Mouse (Mus musculus) frontal cortex, postnatal 14 days (tissue): Measurements from ENCODE around the gene Nr1h5.

Experiments used
- DNase-seq, 2 experiments: peaks; one replicate each; pipeline ENCODE4 v3.0.0; 2022; ENCODE audit warnings: low spot score in 2 of 2

Gene Nr1h5

DNA sequence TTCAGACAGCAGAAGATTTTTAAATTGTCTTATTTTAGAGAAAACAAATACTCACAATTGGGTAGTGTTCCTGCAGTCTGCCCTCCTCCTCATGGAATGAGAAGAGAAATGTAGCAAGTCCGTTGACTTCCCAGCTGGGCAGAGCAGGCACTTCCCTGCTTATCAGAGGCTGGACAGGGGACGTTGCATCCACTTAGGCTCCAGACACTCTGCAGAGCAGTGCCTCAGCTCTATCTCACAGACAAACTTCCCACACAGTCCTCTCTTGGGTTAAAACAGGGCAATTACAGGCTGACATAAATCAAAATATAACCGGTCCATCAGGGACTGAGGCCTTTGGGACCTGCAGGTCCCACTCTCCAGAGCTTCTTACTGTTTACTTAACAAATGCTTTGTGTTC, at the start of gene Nr1h5:
Gene Nr1h5, minus strand, starts transcription at position 101 of the 400 bp plus-strand sequence.
- DNase-seq, result no peak

DNA sequence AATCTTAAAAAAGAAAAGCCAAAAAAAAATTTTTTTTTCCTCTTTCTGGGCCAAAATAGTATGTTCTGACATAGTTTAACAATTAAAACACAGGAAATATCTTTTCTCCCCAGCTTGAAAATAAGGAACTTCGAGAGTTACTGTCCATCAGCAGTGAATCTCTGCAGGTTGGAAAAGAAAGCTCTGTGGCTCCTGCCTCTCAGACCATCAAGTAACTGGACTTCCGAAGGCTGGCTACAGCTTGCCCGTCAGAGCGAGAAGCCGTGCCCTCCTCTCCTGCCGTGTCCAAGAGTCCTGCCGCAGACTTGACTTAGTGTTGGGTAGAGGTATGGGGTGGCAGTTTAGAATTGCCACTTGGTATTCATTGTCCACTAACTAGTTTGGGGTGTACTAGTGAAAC, 37.7 kb upstream of the Nr1h5 start:
- no peak for DNase-seq

DNA sequence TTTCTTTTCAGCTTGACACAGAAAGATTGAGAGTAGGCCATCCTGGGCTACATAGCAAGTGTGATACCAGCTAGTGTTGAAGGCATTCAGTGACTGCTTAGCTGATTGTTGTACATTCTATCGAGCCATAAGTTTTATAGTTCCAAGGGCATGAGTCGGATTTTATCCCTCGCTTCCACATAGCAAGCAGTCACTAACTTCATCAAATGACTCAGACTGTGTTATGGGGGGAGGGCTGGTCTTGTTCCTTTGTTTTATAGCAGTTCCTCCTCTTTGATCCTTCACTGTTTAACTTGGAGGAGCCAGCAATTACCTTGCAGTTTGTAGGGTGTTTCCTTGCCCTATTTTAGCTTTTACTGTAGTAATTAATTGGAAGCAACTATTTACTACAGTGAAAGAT, 33.7 kb upstream of the Nr1h5 start:
- DNase-seq, result no peak

DNA sequence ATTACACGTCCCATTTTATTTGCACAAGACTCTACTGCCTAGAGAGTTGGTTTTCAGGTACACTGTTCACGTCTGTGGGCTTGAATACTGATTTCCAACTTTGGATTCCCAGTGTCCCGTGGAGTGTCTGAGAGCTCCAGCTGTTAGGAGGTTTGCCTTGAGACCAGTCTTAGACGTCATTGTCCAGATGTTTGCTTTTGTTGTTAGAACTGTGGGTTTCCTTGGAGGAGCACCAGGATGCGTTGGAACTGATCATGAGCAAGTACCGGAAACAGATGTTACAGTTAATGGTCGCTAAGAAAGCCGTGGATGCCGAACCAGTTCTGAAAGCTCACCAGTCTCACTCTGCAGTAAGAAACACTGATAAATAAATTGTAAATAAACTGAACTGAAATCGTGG, 33.1 kb upstream of the Nr1h5 start:
- DNase-seq, result no peak

- DNase-seq, result peak; percentile 85 to 91
These were observed 31.8 kb upstream of the Nr1h5 start, which contains the start of gene Sike1 for GRCm38 (mm10) chr3:102995605-102996321. Sike1 (plus strand) TSS chr3:102995708.

GRCm38 (mm10) chr3:102995233-102995604, 31.3 kb upstream of the Nr1h5 start:
- DNase-seq, result no peak

DNA sequence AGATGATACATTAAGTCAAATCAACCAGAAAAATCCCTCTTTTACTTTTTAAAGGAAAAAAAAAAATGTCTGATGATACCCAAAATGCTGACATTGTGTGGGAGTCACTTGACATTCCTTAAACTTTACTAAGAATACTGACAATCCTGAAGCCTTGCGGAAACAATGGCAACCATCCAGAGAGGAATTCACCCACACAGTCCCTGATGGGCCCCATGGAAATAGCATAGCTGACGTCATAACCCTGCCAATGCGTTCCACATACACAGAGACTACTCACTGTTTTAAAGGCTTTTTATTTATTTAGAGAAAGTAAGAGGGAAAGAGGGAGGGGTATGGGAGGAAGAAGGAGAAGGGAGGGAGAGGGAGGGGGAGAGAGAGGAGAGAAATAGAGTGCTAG, 29.0 kb upstream of the Nr1h5 start:
- no peak for DNase-seq

DNA sequence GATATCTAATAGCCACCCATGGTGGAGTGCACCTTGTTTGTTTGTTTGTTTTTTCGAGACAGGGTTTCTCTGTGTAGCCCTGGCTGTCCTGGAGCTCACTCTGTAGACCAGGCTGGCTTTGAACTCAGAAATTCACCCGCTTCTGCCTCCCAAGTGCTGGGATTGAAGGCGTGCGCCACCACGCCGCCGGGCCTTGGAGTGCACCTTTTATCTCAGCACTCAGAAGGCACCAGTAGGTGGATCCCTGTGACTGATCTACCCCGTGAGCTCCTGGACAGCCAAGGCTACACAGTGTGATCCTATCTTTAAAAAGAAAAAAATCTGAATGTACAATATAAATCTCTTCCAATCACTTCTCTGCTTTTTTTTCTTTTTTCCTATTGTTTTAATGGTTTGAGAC, 27.1 kb upstream of the Nr1h5 start:
- no peak for DNase-seq

- DNase-seq, result no peak
These were observed 16.4 kb upstream of the Nr1h5 start for GRCm38 (mm10) chr3:102980349-102980736.

DNA sequence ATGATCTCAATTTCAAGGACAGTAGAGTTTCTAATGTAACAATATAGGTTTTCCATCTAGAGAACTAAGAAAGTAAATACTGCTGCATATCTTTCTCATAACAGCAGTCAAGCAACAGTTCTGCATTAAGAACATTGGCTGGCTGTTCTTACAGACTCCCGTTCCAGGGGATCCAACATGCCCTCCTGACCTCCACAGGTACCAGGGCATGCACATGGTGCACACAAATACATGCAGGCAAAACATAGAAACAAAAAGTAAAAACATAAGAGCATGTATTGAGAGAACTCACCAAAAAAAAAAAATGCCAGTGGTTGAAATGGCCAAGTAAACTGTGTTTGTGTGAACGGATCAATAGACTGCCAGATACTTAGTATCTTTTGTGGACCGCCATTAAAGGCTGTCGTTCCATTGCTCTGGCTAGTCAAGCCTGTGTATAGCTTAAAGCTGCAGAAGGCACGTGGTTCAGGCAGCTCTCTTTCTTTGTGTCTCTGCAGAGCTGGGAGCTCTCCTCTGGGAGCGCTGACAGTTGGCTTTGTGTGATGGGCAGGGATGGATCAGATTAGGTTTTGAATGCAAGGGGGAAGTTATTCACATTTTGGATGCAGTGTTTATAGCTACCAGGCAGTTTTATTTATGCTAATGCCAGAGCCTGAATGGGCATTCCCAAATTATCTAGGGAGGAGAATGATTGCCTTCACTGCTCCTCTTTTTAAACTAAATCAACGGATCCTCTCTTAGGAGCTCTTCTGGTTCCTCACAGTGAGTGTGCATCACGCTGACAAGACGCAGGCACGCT, 15.8 kb upstream of the Nr1h5 start:
- DNase-seq, result no peak

GRCm38 (mm10) chr3:102976906-102977305, 13.0 kb upstream of the Nr1h5 start:
- no peak for DNase-seq

DNA sequence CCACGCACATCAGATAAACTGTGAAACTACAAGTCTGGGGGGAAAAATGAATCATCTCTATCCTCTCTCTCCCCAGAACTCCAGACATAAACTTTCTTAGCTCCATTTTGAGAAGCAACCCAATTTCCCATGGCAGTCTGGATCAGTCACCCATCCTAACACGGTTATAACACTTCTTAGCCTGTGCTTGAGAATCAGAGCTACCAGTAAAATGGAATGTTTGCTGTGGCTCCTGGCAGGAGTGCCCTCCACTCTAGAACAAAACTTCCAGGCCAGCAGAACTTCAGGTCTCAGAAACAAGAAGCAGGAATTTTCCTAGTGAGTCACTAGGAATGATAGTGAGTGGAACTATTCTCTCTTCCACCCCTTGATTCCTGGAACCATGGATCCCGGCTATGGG, 6.6 kb upstream of the Nr1h5 start:
- no peak for DNase-seq

DNA sequence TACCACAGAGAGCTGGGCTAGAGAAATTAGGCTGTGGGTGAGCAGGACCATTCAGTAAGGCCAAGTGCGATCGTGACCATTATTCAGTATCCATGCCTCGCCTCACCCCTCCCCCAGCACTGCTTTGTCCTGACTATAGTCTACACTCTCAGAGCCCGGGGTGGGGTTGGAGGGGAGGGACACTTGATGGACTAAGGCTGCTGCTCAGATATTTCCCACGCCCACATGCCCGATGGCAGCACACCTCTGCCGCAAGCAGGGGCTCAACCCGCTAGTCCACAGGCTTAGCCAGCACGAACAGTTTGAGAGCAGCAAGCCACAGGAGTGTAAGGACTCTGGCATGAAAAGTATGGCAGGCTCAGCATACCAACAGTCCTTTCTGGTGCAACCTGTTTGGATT, 6.1 kb upstream of the Nr1h5 start:
- DNase-seq, result no peak

GRCm38 (mm10) chr3:102955596-102955995, 8.3 kb downstream of the Nr1h5 start:
- DNase-seq, result no peak

- no peak for DNase-seq
These were observed 8.8 kb downstream of the Nr1h5 start for GRCm38 (mm10) chr3:102955143-102955542.

- DNase-seq, result no peak
These were observed 9.5 kb downstream of the Nr1h5 start for GRCm38 (mm10) chr3:102954476-102954875.

DNA sequence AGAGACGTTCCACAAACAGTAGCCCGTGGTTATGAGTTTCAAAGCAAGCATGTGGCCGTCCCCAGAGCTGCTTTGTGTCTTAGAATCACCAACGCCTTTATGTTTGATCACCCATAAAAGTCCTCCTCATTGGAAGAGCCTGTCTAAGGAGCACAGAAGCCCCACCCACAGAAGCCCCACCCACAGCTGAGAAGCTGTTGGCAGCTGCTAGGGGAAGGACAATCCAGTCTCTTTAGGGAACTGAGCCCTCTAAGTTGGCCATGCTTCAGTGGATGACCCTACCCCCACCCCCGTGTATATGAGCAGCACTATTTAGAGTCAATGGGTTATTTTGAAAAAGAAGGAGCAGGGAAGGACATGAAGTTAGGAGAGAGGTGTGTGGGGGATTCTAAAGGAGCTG, 17.1 kb downstream of the Nr1h5 start:
- no peak for DNase-seq

DNA sequence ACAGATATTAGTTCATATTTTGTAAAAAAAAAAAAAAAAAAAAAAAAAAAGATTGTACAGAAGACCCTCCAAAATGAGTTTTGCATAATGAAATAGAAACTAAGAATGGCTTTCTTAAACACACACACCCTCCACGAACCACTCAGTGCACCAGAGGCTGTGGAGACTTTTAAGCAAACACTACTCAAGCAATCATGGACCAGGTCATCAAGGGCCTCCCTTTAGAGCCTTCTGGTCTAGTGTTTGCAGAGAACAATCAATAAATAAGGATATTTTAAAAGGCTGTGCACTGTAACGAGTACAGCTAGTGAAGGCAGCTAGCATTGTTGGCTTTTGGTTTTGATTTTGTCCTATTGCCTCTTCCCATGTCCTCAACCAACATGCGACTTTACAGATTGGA, 17.6 kb downstream of the Nr1h5 start:
- no peak for DNase-seq

DNA sequence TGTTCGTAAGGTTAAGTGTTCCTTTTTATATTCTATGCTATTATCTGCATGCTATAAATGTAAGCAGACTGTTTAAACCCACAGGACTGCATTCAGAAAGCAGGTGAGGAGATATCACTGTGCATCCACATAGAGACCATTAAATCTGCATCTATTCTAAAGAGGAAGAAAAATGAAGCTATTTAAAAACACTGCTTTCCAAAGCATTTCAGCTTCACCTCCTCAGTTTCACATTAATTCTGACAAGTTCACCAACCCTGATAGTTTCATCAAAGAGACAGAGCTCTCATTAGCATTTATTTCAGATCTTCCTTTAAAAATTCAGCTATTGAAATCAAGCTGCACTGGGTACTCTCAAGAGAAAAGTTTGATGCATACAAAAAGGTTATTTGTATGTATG, 25.8 kb downstream of the Nr1h5 start:
- no peak for DNase-seq

DNA sequence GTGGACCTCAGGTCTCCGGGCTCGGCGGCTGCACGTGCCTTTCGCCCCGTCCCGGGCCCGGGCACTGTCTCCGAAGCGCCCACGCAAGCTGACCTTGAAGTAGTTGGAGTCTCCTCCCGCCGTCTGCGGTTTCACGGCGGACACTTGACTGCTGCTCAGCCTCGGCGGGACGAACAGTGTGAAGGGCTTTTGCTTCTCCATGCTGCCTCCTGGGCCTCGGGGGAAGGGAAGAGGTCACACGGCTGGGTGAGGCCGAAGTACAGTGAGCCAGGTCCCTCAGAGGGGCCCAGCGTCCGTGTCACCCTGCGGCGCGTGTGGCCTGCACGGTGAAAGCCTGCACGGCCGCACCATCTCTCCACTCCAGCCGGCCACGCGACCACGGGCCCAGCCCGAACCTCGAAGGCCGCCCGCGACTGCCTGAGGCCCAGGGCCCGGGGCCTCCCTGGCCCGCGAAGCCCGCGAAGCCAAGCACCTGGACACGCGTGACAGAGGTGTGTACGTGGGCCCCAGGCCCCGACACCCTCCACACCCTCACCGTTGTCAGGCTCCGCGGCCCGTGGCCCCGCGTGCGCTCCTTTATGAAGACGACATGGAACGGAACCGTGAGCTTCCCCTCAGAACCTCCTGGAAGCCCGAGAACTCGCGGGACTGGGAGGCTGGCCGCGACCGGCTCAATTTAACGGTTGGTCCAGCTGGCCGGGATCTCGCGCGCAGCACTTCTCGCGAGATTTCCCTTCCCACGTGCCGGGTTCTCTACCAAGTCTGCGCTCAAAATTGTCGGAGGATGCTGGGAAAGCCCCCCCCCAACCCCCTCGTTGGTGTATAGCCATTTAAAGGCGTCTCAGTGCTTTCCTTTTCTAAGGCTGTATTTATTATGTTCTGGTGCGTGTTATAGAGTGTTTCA, 28.2 kb downstream of the Nr1h5 start, which contains the start of gene Sycp1:
Gene Sycp1, minus strand, starts transcription at position 650 of the 904 bp plus-strand sequence.
- no peak for DNase-seq

DNA sequence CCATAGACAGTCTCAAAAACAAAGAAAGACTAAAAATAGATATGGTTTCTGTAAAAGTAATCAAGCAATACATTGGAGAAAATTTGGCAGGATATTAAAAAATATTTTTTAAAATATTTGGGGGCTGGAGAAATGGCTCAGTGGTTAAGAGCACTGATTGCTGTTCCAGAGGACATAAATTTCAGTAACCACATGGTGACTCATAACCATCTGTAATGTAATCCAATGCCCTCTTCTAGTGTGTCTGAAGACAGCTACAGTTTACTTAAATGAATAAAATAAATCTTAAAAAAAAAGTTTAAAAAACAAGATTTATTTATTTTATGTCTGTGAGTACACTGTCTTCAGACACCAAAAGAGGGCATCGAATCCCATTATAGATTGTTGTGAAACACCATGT, 64.8 kb downstream of the Nr1h5 start:
- DNase-seq, result no peak
